Mouse (Mus musculus): ENCODE data around the gene Spag9. TPM values are rescaled to one million over a fixed set of nuclear protein-coding genes. Genes with fewer than 3 reads are reported as not detected.
"Not testable (repeated sequence)": the region's sequence is repeated elsewhere in the genome, so short reads cannot be mapped to it uniquely, and the experiment has no call there.

The Spag9 gene
- polyA plus RNA-seq, 1 experiment from 2014 or later, result 17.8 TPM

DNA sequence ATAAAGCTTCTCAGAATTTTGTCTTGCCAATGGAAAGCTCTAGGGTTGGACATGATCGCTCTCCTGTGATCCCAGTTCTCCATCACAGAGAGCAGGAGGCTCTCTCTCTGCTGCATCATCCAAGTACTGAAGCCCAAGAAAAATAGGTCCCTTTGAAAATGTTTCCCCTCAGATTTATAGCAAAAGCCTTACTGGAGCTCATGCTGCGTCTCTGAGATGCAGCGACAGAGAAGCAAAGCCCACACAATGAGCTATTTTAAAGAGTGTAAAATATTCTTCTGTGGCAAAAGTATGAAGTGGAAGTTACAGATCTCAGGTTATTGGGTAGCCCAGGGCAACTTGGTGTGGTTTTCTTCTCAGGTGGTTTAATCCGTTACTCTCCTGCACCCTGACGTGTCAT is 68.0 kb downstream of the Spag9 start:
- ATAC-seq, result no peak

DNA sequence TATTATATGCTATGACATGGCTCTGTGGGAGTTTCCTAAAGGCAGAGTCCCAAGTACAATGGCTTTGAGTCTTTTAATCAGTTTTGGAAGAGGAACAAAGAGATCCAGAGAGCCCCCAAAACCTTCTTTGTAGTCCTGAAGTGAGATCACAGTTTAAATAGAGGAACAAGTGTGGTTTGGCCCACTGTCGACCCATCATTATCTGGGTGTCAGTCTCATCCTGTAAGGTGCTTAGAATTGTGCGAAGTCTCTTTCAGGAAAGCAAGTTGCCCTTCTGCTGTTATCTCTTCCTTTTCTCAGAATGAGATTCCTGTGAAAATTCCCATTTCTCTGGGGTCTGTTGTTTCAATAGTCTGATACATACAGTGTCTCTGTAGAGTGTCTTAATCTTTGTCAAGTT is 74.6 kb downstream of the Spag9 start:
- no peak overlapping the region for H3K9ac ChIP-seq (ENCODE audit: low read depth, low read length)
- no peaks in the 10 kb centered on the region for H3K4me1 ChIP-seq (ENCODE audit: control insufficient read depth, insufficient read depth, low read length)
- no peak overlapping the region for H3K4me3 ChIP-seq (ENCODE audit: low read length)
- H3K27me3 ChIP-seq (replicated peaks; ENCODE audit: control insufficient read depth, insufficient read depth, low read length), result no peaks in the 10 kb centered on the region
- no peak overlapping the region for H3K4me2 ChIP-seq (ENCODE audit: low read depth, low read length)
- 0 out of 2 replicates have a peak, but pooled peaks cover 2% of the 10 kb centered on the region for H3K36me3 ChIP-seq (ENCODE audit: control insufficient read depth, insufficient read depth, low read length)
- WGBS, result 85% methylated on average over 2 of the region's 2 CpGs
- no peaks in the 10 kb centered on the region for H3K9me3 ChIP-seq (ENCODE audit: control insufficient read depth, low read length)
- no peak for ATAC-seq
- no peak overlapping the region for H3K27ac ChIP-seq (ENCODE audit: low read length)

More for the DNA sequence above, 68.0 kb downstream of the Spag9 start:
- Histone ChIP-seq H3K27me3 (replicated peaks; ENCODE audit: control insufficient read depth, insufficient read depth, low read length) (no peaks in the 10 kb centered on the region), H3K27ac (ENCODE audit: low read length) (no peak overlapping the region), H3K4me2 (ENCODE audit: low read depth, low read length) (no peak overlapping the region), H3K4me1 (ENCODE audit: control insufficient read depth, insufficient read depth, low read length) (no peaks in the 10 kb centered on the region), H3K9me3 (ENCODE audit: control insufficient read depth, low read length) (no peaks in the 10 kb centered on the region), H3K36me3 (ENCODE audit: control insufficient read depth, insufficient read depth, low read length) (peaks cover 5% of the 10 kb centered on the region; the same call in 1 of the 2 replicates), H3K9ac (ENCODE audit: low read depth, low read length) (no peak overlapping the region), H3K4me3 (ENCODE audit: low read length) (no peak overlapping the region)
- 92% methylated on average over 5 of the region's 5 CpGs for WGBS

DNA sequence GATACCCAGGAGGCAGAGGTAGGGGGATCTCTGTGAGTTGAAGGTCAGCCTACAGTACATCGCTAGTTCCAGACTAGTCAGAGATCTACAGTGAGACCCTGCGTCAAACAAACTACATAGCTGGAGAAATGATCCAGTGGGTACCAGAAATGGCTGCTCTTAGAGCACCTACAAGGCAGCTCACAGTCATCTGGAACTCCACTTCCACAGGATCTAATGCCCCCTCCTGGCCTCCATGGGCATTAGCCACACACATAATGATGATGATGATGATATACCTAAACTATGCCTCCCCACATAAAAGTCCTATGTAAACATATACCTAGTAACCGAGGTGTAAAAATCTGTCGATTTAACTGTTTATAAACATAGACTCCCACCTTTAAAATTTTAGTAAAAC is 77.4 kb downstream of the Spag9 start:
- no peak for ATAC-seq
- no peak overlapping the region for H3K4me2 ChIP-seq (ENCODE audit: low read depth, low read length)
- H3K4me3 ChIP-seq (ENCODE audit: low read length), result no peak overlapping the region
- 80% methylated on average over 4 of the region's 4 CpGs for WGBS
- H3K27ac ChIP-seq (ENCODE audit: low read length), result no peak overlapping the region
- H3K9me3 ChIP-seq (ENCODE audit: control insufficient read depth, low read length), result no peaks in the 10 kb centered on the region
- no peak overlapping the region for H3K9ac ChIP-seq (ENCODE audit: low read depth, low read length)
- 0 out of 2 replicates have a peak, but pooled peaks cover 2% of the 10 kb centered on the region for H3K36me3 ChIP-seq (ENCODE audit: control insufficient read depth, insufficient read depth, low read length)
- H3K4me1 ChIP-seq (ENCODE audit: control insufficient read depth, insufficient read depth, low read length), result no peaks in the 10 kb centered on the region
- H3K27me3 ChIP-seq (replicated peaks; ENCODE audit: control insufficient read depth, insufficient read depth, low read length), result no peaks in the 10 kb centered on the region

DNA sequence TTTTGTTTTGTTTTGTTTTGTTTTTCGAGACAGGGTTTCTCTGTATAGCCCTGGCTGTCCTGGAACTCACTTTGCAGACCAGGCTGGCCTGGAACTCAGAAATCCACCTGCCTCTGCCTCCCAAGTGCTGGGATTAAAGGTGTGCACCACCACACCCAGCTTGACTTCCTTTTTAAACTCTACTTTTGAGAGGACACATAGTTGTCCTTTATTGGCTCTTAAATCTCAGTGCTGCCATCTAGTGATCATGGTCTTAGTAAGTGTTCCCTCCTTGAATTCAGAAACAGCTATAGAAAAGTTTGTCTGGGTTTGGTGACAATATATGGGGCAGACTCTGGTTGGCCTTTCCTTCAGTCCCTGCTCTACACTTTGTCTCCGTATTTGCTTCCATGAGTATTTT is 91.1 kb downstream of the Spag9 start:
- peaks cover 14% of the 10 kb centered on the region for H3K36me3 ChIP-seq (ENCODE audit: control insufficient read depth, insufficient read depth, low read length)
- 89% methylated on average over 2 of the region's 2 CpGs for WGBS

DNA sequence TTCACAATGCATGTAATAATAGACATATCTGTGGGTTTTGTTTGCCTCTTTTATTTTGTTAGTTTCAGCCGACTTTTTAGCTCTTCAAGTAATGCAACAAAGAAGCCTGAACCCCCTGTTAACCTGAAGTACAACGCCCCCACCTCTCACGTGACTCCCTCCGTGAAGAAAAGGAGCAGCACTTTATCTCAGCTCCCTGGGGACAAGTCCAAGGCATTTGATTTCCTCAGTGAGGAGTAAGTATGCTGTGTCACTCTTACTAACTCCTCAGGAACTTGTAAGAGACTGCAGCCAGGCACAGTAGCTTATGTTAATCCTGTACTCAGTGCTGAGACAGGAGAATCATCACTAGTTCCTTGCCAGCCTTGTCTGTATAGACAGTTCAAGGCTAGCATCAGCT is 94.6 kb downstream of the Spag9 start:
- ATAC-seq, result no peak

More for the DNA sequence above, 91.1 kb downstream of the Spag9 start:
- not testable (repeated sequence) for H3K9me3 ChIP-seq (ENCODE audit: control insufficient read depth, low read length); H3K9ac ChIP-seq (ENCODE audit: low read depth, low read length); H3K4me3 ChIP-seq (ENCODE audit: low read length); H3K27me3 ChIP-seq (replicated peaks; ENCODE audit: control insufficient read depth, insufficient read depth, low read length); ATAC-seq; H3K4me2 ChIP-seq (ENCODE audit: low read depth, low read length); H3K4me1 ChIP-seq (ENCODE audit: control insufficient read depth, insufficient read depth, low read length); H3K27ac ChIP-seq (ENCODE audit: low read length)

DNA sequence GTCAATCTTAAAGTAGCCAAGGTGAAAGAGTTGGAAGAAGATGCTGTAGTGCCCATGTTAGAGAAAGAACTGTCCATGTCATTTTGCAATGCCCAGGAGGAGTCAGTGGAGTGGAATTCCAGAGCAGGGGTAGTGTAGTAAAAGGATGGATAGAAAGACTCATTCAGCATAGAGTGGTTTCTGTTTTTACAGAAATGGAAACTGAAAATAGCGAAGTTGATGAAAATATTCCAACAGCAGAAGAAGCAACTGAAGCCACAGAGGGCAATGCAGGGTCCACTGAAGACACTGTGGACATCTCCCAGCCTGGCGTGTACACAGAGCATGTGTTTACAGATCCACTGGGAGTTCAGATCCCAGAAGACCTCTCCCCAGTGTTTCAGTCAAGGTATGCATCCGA is 101.6 kb downstream of the Spag9 start:
- Histone ChIP-seq H3K4me2 (ENCODE audit: low read depth, low read length) (no peak overlapping the region), H3K36me3 (ENCODE audit: control insufficient read depth, insufficient read depth, low read length) (peaks cover 6% of the 10 kb centered on the region), H3K4me3 (ENCODE audit: low read length) (no peak overlapping the region), H3K9ac (ENCODE audit: low read depth, low read length) (no peak overlapping the region), H3K27ac (ENCODE audit: low read length) (no peak overlapping the region), H3K9me3 (ENCODE audit: control insufficient read depth, low read length) (no peaks in the 10 kb centered on the region), H3K27me3 (replicated peaks; ENCODE audit: control insufficient read depth, insufficient read depth, low read length) (no peaks in the 10 kb centered on the region), H3K4me1 (ENCODE audit: control insufficient read depth, insufficient read depth, low read length) (no peaks in the 10 kb centered on the region)
- 87% methylated on average over 3 of the region's 3 CpGs for WGBS
- ATAC-seq, result no peak

More for the DNA sequence above, 94.6 kb downstream of the Spag9 start:
- Histone ChIP-seq H3K4me2 (ENCODE audit: low read depth, low read length) (no peak overlapping the region), H3K36me3 (ENCODE audit: control insufficient read depth, insufficient read depth, low read length) (0 out of 2 replicates have a peak, but pooled peaks cover 9% of the 10 kb centered on the region), H3K9ac (ENCODE audit: low read depth, low read length) (no peak overlapping the region), H3K9me3 (ENCODE audit: control insufficient read depth, low read length) (no peaks in the 10 kb centered on the region), H3K4me1 (ENCODE audit: control insufficient read depth, insufficient read depth, low read length) (no peaks in the 10 kb centered on the region), H3K4me3 (ENCODE audit: low read length) (no peak overlapping the region), H3K27me3 (replicated peaks; ENCODE audit: control insufficient read depth, insufficient read depth, low read length) (no peaks in the 10 kb centered on the region), H3K27ac (ENCODE audit: low read length) (no peak overlapping the region)
- WGBS, result 83% methylated on average over 4 of the region's 4 CpGs

DNA sequence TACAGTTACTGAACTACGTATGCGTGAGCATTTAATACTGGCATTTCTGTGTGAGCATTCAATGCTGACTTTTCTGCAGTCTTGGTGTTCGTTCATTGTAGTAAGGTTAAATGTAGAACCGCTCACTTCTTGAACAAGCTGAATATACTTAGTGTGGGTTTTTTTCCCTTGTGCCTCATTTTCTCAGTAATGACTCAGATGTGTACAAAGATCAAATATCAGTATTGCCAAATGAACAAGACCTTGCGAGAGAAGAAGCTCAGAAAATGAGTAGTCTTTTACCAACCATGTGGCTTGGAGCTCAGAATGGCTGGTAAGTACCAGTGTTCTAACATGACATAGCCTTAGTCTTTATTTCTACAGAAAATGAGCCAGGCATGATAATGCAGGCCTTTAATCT is 102.9 kb downstream of the Spag9 start:
- ATAC-seq, result no peak
- Histone ChIP-seq H3K27me3 (replicated peaks; ENCODE audit: control insufficient read depth, insufficient read depth, low read length) (no peaks in the 10 kb centered on the region), H3K4me2 (ENCODE audit: low read depth, low read length) (no peak overlapping the region), H3K4me1 (ENCODE audit: control insufficient read depth, insufficient read depth, low read length) (no peaks in the 10 kb centered on the region), H3K27ac (ENCODE audit: low read length) (no peak overlapping the region), H3K9ac (ENCODE audit: low read depth, low read length) (no peak overlapping the region), H3K9me3 (ENCODE audit: control insufficient read depth, low read length) (no peaks in the 10 kb centered on the region), H3K4me3 (ENCODE audit: low read length) (no peak overlapping the region), H3K36me3 (ENCODE audit: control insufficient read depth, insufficient read depth, low read length) (peaks cover 6% of the 10 kb centered on the region)
- WGBS, result 96% methylated on average over 5 of the region's 5 CpGs

DNA sequence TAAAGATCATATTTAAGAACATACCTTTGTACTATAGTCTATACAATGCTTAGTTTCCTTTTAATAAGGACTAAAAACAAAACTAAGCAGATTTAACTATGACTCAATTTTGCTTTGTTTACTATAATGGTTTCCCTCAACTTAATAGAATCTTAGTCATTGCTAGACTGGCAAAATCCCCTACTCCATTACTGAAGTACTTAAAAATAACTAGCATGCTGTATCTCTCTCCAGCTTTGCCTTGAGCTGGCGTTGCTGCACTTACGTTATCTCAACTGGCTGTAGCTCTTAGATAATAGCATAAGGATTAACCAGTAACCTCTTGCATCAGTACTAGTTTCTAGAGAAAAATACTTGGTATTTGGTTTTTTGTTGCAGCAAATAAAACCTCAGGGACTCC is 117.9 kb downstream of the Spag9 start:
- no peak overlapping the region for H3K4me3 ChIP-seq (ENCODE audit: low read length)
- H3K36me3 ChIP-seq (ENCODE audit: control insufficient read depth, insufficient read depth, low read length), result peaks cover 5% of the 10 kb centered on the region; the same call in 1 of the 2 replicates
- no peak overlapping the region for H3K27ac ChIP-seq (ENCODE audit: low read length)
- H3K27me3 ChIP-seq (replicated peaks; ENCODE audit: control insufficient read depth, insufficient read depth, low read length), result no peaks in the 10 kb centered on the region
- no peaks in the 10 kb centered on the region for H3K9me3 ChIP-seq (ENCODE audit: control insufficient read depth, low read length)
- H3K4me1 ChIP-seq (ENCODE audit: control insufficient read depth, insufficient read depth, low read length), result no peaks in the 10 kb centered on the region
- 80% methylated on average over 2 of the region's 2 CpGs for WGBS
- no peak overlapping the region for H3K9ac ChIP-seq (ENCODE audit: low read depth, low read length)
- no peak overlapping the region for H3K4me2 ChIP-seq (ENCODE audit: low read depth, low read length)
- ATAC-seq, result no peak

DNA sequence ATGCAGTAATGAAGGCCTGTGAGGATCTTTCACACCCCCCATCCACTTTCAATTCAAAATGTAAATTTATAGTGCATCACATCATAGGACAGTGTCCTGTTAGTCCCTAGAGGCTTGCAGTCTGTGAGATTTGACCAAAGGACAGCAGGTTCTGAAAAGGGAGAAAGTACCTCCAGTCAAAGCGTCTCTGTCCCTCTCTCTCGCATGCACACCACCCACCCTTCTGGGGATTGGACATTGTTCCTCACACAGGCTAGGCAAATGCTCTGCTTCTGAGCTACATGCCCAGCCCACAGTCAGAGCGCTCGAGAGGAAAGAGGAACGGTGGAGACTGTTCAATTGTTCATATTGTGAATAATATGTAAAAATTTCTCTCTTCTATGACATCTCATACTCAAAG is 119.5 kb downstream of the Spag9 start:
- WGBS, result 95% methylated on average over 5 of the region's 5 CpGs
- no peak overlapping the region for H3K27ac ChIP-seq (ENCODE audit: low read length)
- H3K4me1 ChIP-seq (ENCODE audit: control insufficient read depth, insufficient read depth, low read length), result no peaks in the 10 kb centered on the region
- no peak overlapping the region for H3K4me3 ChIP-seq (ENCODE audit: low read length)
- H3K36me3 ChIP-seq (ENCODE audit: control insufficient read depth, insufficient read depth, low read length), result peaks cover 5% of the 10 kb centered on the region; the same call in 1 of the 2 replicates
- no peak for ATAC-seq
- no peaks in the 10 kb centered on the region for H3K9me3 ChIP-seq (ENCODE audit: control insufficient read depth, low read length)
- no peak overlapping the region for H3K4me2 ChIP-seq (ENCODE audit: low read depth, low read length)
- H3K9ac ChIP-seq (ENCODE audit: low read depth, low read length), result no peak overlapping the region
- no peaks in the 10 kb centered on the region for H3K27me3 ChIP-seq (replicated peaks; ENCODE audit: control insufficient read depth, insufficient read depth, low read length)

DNA sequence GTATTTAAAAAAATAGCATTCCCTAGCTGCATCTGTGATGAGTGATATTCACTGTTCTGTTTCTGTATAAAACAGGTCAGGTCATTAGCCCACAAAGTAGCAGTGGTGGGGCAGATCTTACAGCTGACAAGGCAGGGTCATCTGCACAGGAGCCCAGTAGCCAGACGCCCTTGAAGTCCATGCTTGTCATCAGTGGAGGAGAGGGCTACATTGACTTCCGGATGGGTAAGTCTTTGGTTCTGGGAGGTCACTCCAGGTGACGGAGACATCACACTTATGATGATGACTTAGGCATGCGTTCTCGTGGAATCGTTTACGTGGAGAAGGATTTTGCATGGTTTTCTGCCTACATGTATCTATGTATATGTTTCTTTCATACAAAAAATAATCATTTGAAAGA is 120.8 kb downstream of the Spag9 start:
- H3K36me3 ChIP-seq (ENCODE audit: control insufficient read depth, insufficient read depth, low read length), result peaks cover 5% of the 10 kb centered on the region; the same call in 1 of the 2 replicates
- no peak overlapping the region for H3K4me3 ChIP-seq (ENCODE audit: low read length)
- H3K4me2 ChIP-seq (ENCODE audit: low read depth, low read length), result no peak overlapping the region
- no peaks in the 10 kb centered on the region for H3K4me1 ChIP-seq (ENCODE audit: control insufficient read depth, insufficient read depth, low read length)
- no peaks in the 10 kb centered on the region for H3K9me3 ChIP-seq (ENCODE audit: control insufficient read depth, low read length)
- H3K27me3 ChIP-seq (replicated peaks; ENCODE audit: control insufficient read depth, insufficient read depth, low read length), result no peaks in the 10 kb centered on the region
- 94% methylated on average over 7 of the region's 7 CpGs for WGBS
- no peak overlapping the region for H3K27ac ChIP-seq (ENCODE audit: low read length)
- ATAC-seq, result no peak
- no peak overlapping the region for H3K9ac ChIP-seq (ENCODE audit: low read depth, low read length)
